Mouse (Mus musculus): ENCODE measurements around the gene Echdc3. TPM values are rescaled to one million over a fixed set of nuclear protein-coding genes. Genes with fewer than 3 reads are reported as not detected.

Gene Echdc3
- total RNA-seq, 2 experiments from 2014 or later: 1.9 TPM; not detected in 1

- 0 out of 2 replicates have a peak, but pooled peaks have one; percentile 31 for ATAC-seq (replicated peaks; ENCODE audit: low FRiP score, low TSS enrichment, poor library complexity, severe bottlenecking)
Measured at GRCm38 (mm10) chr2:6229597-6230290, 16.9 kb upstream of the Echdc3 start.

GRCm38 (mm10) chr2:6227059-6227445, 14.2 kb upstream of the Echdc3 start:
- no peak for ATAC-seq (replicated peaks; ENCODE audit: low FRiP score, low TSS enrichment, poor library complexity, severe bottlenecking)

GRCm38 (mm10) chr2:6226361-6227058, 13.7 kb upstream of the Echdc3 start:
- no peak for ATAC-seq (replicated peaks; ENCODE audit: low FRiP score, low TSS enrichment, poor library complexity, severe bottlenecking)

GRCm38 (mm10) chr2:6220141-6220805, 7.4 kb upstream of the Echdc3 start:
- ATAC-seq (replicated peaks; ENCODE audit: low FRiP score, low TSS enrichment, poor library complexity, severe bottlenecking): peak; percentile 92

DNA sequence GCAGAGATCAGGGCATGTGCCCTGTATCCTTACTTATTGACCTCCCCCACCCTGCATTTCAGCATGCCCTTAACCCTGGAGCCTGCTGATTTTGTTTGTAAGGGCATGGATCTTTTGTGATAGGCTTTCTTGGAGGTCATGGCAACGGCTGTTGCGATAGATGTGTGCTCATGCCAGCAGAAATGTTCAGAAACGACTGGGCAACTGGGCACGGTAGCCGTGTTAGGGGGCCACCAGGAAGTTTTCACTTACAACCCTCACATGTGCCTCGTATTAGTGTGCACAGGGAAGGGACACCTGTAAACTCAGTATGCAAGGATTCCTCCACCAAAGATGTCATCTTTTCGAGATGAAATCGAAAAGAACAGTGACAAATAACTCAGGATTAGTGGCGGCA, 508 bp downstream of the Echdc3 start:
- ATAC-seq (replicated peaks; ENCODE audit: low FRiP score, low TSS enrichment, poor library complexity, severe bottlenecking): no peak

DNA sequence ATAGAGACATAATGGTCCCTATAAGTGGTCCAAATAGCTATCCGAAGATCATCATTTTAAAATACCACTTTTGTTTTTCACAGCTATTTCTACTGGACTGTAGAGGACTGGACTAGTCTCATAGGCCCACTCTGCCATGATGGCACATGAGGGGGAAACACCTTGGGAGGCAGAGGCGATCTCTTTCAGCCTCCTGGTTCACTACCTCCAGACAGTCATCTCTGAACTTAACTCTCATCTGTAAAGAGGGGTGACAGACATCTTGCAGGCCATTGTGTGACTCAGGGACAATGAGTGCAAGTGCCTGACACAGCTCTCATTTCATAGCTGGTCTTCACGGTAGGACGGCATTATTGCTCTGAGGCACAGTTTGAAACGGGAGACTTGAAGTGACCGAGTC, 2.0 kb downstream of the Echdc3 start:
- no peak for ATAC-seq (replicated peaks; ENCODE audit: low FRiP score, low TSS enrichment, poor library complexity, severe bottlenecking)

DNA sequence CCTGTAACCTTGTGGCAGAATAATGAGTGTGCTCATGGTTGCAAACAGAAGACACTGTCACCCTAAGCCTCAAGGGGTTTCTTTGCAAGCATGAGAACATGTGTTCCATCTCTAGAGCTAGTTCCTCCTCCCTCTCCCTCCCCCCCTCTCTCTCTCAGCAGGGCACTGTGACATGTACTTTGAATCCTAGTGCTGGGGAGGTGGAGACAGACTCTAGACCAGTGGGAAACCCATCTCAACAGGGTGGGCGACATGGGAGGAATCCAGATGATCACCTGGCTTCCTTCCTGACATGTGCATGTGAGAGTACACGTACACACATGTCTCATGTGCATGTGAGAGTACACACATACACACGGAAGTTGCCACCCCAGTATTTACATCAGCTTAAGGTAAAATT, 3.1 kb downstream of the Echdc3 start:
- ATAC-seq (replicated peaks; ENCODE audit: low FRiP score, low TSS enrichment, poor library complexity, severe bottlenecking): no peak

- ATAC-seq (replicated peaks; ENCODE audit: low FRiP score, low TSS enrichment, poor library complexity, severe bottlenecking): no peak
Measured at GRCm38 (mm10) chr2:6209116-6209515, 3.7 kb downstream of the Echdc3 start.

DNA sequence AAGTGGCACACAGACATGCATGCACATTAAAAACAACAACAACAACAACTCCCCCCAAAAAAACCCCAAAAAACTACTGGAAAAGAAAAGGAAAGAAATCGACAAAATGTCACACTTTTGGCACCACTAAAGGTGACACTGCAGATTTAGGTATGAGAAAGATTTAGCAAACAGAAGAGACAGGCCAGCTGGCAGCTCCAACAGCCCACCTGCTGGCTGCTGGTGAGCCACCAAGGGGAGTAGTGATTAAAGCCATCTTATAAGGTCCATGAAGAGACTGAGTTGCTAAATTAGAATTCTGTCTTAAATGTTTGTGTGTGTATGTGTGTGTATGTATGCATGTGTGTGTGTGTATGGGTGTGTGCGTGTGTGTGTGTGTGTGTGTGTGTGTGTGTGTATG, 5.1 kb downstream of the Echdc3 start:
- ATAC-seq (replicated peaks; ENCODE audit: low FRiP score, low TSS enrichment, poor library complexity, severe bottlenecking): no peak

DNA sequence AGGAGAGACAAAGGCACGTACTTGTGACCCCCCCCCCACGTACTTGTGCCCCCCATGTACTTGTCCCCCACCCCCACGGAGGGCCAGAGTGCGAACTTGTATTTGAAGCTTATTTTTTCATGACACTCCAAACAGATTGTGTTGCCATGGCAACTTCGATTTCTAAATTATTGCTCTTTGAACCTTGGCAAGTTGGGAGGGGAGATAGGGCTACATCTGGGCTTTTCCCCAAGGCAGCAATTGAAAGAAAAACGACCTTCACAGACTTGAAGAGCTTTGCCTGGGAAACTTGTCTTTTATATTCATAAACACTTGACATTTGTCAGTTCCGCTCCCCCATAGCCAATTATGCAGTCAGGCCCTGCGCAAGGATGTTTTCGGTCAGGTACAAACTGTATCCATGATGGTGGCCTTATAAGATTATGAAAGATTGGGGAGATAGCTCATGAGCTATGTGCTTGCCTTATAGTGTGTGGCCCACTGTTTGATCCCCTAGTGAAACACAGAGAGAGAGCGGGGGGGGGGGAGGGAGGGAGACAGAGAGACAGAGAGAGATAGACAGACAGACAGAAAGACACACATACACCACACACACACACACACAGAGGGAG, 16.4 kb downstream of the Echdc3 start:
- no peak for ATAC-seq (replicated peaks; ENCODE audit: low FRiP score, low TSS enrichment, poor library complexity, severe bottlenecking)

DNA sequence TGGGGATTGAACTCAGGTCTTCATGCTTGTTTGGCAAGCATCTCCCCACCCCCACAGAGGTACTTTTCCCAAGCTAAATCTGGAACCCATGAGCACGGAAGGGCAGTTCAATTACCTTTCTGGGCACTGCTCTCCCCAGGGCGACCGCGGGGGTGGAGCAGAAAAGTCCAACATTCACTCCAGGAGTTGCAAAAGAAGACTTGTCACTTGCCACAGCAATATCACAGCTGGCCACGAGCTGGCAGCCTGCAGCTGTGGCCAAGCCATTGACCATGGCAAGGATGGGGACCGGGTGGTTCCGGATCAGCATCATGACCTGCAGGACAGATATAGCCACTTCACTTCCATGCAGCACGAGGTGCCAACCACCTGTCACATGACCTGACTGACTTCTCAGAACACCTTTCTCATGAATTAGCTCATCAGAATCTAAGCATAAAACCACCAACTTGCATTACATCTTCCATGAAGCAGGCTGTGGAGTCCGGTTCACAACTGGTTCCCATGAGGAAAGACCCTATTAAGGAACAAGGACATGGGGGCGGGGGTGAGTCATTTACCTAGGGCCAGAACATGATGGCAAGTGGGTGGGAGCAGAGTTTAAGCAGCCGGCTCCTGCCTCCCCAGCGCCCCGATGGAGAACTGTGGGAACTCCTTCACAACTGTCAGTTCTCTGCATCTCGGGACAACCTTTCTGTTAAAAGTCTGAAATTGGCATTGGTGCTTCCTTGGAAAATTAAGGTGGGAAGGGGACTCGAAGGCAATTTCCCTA, 17.2 kb downstream of the Echdc3 start:
- no peak for ATAC-seq (replicated peaks; ENCODE audit: low FRiP score, low TSS enrichment, poor library complexity, severe bottlenecking)

GRCm38 (mm10) chr2:6194497-6194896, 18.3 kb downstream of the Echdc3 start:
- no peak for ATAC-seq (replicated peaks; ENCODE audit: low FRiP score, low TSS enrichment, poor library complexity, severe bottlenecking)

DNA sequence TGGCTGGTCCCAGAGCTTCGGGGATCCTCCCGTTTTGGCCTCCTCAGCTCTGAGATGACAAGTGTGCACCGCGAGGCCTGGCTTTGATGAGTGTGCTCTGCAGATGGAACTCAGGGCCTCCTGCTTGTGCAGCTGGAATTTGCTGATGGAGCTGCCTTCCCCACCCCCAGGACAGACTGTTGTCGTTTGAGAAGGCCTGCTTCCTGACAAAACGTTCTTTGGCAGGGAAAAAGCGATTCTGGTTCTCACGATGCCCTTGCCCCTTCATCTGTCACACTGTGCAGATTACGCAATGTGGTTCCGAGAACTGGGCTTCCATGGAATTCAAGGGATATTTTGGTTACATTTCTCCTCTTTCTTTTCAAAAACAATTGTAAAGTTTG, 19.3 kb downstream of the Echdc3 start:
- no peak for ATAC-seq (replicated peaks; ENCODE audit: low FRiP score, low TSS enrichment, poor library complexity, severe bottlenecking)

GRCm38 (mm10) chr2:6192820-6193590, 19.8 kb downstream of the Echdc3 start:
- peak; percentile 75 for ATAC-seq (replicated peaks; ENCODE audit: low FRiP score, low TSS enrichment, poor library complexity, severe bottlenecking)

DNA sequence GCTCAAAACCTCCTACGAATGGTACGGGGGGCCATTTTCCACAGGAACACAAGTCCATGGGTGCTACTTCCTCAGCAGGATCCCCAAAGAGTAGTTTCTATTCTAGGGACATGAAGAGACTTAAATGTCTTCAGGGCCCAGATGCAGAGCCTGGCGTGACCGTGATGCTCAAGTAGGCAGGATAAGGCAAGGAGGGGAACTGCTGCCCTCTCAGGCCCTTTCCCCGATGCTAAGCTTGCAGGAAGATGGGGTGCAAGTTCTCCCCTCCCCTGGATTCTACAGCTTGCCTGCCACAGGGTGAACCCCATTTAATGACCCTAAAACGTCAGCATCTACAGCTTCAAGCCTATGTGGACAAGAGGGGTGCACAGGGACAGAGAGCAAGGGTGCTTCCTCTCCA, 22.8 kb downstream of the Echdc3 start:
- no peak for ATAC-seq (replicated peaks; ENCODE audit: low FRiP score, low TSS enrichment, poor library complexity, severe bottlenecking)

- no peak for ATAC-seq (replicated peaks; ENCODE audit: low FRiP score, low TSS enrichment, poor library complexity, severe bottlenecking)
Measured at GRCm38 (mm10) chr2:6189675-6189998, 23.2 kb downstream of the Echdc3 start.

GRCm38 (mm10) chr2:6188891-6189674, 23.8 kb downstream of the Echdc3 start:
- no peak for ATAC-seq (replicated peaks; ENCODE audit: low FRiP score, low TSS enrichment, poor library complexity, severe bottlenecking)

DNA sequence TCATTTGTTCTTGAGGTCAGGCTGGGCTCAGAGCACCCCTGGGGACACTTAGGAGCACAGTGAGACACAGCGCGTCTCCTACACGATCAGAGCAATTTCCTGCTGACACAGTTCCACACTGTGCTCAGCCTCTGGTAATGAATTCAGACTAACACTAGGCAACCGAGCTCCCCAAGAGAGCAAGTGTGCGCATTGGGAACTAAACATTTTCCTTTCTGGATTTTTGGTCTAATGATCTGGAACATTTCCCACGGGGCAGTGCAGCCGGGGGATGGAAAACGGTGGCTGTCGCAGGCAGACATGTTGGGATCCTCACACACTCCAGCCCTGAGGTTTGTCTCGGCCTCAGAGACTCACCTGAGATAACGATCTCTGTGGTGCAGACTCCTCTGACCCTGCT, 25.4 kb downstream of the Echdc3 start:
- no peak for ATAC-seq (replicated peaks; ENCODE audit: low FRiP score, low TSS enrichment, poor library complexity, severe bottlenecking)

Data from megakaryocyte-erythroid progenitor cell, adult 5-6 weeks (primary cell).